Mouse (Mus musculus) cerebellum, postnatal 14 days (tissue): ENCODE data around the gene Cds1.
A peak's percentile ranks its signal among the peaks of the same experiment; 100 is the strongest.
"Not testable (repeated sequence)": the region's sequence is repeated elsewhere in the genome, so short reads cannot be mapped to it uniquely, and the experiment has no call there.

ENCODE experiments used
- DNase-seq, 2 experiments: peaks; one replicate each; pipeline ENCODE4 v3.0.0; 2021; ENCODE audit warnings: mixed read lengths in 2 of 2

Cds1 gene

DNA sequence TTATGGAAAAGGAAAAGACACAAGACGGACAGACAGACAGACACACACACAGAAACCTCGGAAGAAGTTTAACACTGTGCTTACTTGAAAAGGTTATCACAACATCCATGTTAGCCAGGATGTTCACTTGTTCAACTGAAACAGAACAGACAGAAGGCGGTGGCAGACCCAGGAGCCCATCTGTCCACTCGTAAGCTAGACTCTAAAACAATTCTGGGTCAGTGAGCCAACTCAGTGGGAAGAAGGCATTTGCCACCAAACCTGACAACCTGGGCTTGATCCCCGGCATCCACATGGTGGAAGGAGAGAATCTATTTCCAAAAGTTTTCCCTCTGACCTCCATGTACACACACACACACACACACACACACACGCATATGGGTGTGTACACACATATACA, 67.1 kb downstream of the Cds1 start:
- DNase-seq: peak in 1 of 2 experiments; percentile 37

DNA sequence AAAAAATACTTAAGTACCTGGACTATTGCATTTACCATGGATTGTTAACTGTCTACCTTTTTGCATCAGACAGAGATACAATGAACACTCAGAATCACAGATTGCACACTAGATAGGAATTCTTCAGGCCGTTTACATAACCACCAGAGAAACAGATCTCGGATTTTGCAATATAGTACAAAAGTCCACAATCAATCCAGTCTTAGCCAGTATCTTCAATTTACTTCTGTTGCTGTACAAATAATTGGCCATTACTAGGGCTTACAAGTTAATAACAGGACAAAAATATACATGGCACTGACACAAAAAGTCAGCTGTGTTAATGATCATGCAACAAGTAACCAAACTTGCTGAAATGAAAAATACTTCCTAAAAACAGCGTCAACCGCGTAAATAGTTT, 68.1 kb downstream of the Cds1 start:
- no peak for DNase-seq

DNA sequence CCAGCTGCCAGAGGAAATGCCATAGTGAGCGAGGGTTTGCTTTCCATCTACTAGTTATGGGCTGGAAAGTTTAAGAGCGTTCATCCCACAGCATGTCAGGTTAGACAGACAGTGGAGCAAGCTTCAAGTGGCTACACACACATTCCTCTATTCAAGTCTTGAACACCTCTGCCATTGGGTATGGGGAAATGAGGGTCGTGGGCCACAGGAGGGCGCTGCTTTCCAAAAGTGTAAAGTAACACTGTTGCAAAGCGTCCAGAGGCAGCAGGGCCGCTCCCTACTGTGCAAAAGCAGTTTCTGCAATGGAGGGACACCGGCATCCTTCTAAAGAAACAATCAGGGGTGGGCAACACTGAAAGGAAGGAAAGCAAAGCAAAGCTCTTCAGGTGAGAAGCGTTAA, 68.9 kb downstream of the Cds1 start:
- no peak for DNase-seq

DNA sequence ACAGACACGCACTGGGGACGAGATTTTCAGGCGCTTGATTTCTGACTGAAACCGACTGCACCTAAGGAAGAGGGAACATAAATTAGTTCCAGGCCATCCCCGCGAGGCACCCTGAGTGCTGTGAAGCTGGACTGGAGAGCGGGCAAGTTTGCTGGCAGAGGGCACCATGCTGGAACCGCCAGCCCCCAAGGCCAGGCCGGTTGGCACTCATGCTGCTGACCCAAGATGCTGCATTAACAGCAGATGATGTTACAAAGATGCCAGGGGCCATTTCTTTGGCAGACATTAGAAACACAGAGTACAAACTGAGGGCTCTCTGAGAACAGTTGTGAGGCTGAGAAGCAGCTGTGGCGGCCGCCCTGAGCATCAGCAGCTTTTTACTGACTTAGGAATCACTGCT, 71.3 kb downstream of the Cds1 start:
- no peak for DNase-seq

DNA sequence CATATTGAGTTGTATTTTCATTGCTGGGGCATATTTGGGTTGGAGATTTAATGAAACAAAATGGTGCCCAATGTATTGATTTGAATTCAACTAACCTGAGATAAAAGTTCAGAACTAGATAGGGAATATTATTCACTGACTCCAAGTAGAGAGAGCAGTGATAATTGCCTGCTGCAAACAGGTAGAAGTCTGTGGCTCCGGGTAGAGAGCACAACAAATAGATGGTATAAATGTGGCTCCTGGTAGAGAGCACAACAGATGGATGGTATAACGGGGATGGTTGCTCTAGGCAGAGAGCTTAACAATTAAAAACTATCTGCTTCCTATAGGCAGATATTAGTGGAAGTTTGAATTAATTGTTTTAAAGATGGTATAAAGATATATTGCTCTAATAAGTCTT, 72.7 kb downstream of the Cds1 start:
- DNase-seq: not testable (repeated sequence)

DNA sequence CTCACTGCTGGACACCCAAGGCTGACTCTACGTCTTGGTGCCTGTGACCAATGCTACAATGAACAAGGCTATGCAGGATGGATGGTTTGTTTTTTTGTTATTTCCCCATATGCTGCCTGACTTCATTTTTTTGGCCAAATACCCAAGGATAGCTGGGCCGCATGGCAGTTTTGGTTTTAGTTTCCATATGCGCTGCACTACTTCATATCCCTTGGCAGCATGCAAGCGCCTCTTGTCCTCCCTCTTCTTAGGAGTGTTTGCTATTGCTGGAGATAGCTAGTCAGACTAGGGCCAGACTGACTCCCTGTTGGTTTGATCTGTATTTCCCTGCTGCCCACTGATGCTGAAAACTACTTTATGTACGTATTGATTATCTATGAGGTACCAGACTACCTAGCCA, 75.5 kb downstream of the Cds1 start:
- no peak for DNase-seq

DNA sequence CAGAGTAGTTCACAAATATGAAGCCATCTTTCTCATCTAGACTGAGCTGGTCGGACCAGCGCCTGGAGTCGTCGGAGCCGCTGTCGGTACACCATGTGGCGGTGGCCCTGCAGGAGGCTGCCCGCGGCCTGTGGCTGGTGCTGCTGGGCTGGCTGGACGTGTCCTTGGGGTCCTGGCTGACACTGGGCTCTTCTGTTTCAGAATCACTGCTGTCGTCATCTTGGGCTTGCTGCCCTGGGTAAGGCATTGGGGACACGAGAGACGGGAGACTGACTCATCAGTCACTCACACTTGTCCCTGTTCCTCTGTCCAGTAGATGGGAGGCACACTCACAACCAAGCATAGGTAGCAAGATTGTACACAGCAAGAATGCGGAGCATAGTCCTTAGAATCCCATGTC, 80.1 kb downstream of the Cds1 start:
- no peak for DNase-seq

DNA sequence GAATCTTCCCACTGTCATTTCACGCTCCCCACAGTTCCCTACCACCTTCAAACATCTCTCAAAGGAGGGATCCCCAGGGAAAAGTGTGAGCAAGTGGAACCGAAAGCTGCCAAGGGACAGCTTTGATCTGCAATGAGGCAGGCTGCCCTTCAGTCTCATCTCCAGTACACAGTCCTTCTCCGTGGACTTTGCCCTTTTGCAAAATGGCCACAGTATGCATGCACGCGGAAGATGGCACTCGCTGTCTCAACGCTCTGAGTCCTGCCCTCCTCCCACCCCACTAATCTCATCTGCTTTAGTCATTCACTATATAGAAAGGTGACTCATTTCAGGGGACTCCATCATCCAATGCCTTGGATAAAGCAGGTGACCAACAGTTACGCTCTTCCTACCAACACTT, 81.0 kb downstream of the Cds1 start:
- no peak for DNase-seq

DNA sequence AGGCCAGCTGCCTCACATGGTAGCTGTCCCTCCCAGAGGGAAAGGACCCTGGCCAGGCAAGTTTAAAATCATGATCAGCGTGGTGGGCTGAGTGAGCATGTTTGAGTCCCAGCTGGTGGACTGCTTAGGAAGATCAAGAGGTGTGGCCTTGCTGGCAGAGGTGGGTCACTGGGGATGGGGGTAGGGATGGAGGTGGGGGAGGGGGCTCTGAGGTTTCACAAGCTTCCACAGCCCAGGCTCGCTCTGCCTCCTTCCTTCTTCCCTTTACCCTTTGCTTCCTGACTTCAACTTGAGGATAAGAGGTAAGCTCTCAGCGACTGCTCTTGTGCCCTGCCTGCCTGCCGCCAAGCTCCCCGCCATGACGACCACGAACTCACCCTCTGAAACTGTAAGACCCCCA, 82.4 kb downstream of the Cds1 start:
- DNase-seq: no peak

DNA sequence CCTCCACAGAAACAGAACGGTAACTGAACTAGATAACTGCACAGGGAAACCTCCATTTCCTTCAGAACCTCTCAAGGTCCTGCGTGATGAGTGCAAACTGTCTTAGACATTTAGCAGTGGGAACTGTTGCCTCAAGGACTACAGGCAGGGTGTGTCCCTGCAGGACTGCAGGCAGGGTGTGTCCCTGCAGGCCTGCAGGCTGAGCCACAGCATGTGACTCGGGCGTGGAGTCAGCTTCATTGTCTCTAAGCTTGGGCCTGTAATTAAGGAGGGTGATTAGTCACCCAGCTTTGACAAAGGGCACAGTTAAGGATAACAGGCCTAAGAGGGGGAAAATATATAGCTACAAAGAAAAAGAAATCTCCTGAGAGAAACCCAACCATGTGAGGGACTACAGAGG, 82.8 kb downstream of the Cds1 start:
- DNase-seq: no peak

DNA sequence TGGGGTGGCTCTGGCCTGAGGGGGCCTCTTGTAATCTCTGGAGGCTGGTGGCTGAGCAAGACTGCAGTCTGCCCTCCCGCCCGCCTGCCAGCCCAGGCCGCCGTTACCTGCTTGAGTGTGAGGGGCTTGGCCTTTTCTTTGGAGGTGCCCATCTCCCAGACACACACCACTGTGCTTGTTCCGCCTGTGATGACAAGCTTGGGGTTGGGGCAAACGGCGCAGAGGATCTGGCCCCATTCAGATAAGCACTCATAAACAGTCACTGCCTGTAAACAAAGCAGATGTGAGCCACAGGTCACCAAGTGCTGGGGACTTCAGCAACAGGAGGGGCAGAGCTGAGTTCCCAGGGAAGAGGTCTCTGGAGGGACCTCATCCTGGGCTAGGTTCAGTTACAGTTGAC, 86.2 kb downstream of the Cds1 start:
- DNase-seq: no peak

DNA sequence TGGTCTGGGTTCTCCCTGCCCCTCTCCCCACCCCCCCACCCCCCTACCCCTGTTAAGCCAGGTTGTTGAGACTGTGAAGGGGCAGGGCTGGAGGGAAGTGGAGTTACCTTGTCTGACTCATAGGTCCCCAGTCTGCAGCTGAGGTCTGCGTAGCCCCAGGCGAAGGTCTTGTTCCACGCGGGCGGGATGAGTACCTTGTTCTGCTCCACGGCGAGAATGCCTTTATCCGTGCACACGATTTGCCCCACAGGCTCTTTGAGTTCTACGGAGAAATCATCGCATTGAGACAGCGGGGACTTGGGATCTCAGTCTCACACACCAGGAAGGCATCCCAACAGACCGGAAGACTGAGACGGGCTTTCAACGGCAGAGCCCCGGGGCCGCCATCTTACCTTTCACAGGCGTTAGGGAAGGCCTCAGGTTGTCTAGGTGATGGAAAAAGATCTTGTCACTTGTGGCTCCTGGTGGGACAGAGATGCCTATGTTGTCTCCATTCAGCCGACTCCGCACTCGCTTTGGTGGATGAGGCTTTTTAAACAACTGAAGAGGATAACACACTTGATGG, 87.3 kb downstream of the Cds1 start:
- no peak for DNase-seq

DNA sequence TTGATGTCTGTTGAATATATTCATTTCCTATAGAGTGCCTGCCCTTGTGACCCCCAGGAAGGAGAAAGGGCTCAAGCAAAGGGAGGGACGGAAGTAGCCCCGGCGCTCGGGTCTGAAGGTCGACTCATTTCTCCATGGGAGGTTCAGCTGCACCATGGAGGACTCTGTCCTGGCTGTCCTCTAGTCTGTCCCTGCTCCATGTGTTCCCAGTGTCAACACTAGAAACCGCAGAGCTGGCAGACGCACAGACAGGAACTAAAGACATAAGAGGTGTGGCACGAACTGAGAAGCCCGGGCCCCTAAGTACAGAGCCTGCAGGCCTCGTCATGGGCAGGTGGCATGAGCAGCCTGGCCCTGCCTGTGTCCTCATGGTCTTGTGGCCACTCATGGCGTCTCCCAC, 89.2 kb downstream of the Cds1 start:
- no peak for DNase-seq

DNA sequence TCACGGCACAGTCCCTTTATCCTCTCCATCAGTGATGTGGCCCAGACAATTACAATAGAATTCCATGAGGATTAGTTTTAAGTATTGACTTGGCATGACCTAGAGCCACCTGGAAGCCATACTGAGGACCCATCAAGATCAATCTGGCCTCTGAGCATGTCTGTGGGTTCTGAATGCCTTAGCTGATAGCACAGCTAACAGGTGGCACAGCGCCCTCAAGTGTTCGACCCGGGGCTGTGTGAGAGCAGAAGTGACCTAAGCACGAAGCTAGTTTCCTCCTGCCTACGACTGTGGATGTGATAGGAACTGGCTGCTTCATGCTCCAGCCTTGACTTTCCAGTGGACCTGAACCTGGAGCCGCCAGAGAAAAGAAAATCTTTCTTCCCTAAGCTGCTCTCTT, 89.7 kb downstream of the Cds1 start:
- peak in 1 of 2 experiments; percentile 58 for DNase-seq

DNA sequence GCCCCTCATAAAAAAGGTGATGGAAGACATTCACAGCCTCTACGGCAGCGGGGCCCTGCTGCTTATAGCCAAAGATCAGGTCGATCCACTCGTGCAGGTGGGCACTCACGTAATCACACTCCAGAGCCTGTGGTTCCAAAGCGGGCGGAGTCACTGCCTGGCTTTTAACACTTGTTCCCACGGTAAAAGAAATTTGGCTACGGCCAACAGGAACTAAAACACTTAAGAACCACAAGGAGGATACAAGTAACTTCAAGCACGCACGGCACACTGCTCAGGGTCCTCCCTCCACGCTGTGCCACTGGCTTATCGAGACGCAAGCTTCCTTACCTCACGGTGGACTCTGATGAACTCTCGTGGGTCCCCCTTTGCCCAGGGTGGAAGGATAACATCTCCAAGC, 90.5 kb downstream of the Cds1 start:
- no peak for DNase-seq

DNA sequence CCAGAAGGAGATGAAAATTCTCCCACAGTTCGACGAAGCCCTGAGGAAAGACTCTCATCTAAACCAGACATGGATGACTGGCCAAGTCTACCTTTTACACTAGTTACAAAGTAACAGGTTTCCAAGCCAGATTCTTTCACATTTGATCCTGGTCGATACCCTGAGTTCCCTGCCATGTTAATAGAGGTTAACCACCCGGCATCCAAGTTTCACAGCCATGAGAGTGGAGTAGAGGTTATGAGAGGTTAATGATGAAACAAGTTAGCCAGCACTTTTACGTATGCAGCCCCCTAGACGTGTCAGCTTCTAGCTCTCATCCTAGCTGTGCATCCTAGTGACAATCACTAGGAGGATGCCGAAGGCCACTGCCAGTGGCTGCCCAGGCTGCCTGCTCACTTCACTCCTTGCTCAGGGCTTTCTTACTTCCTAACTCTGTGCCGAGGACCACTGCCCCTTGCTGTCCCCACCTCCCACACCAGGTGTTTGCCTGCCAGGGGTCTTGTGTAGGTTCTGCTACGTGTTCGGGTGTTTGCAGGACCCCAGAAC, 94.0 kb downstream of the Cds1 start:
- DNase-seq: no peak

DNA sequence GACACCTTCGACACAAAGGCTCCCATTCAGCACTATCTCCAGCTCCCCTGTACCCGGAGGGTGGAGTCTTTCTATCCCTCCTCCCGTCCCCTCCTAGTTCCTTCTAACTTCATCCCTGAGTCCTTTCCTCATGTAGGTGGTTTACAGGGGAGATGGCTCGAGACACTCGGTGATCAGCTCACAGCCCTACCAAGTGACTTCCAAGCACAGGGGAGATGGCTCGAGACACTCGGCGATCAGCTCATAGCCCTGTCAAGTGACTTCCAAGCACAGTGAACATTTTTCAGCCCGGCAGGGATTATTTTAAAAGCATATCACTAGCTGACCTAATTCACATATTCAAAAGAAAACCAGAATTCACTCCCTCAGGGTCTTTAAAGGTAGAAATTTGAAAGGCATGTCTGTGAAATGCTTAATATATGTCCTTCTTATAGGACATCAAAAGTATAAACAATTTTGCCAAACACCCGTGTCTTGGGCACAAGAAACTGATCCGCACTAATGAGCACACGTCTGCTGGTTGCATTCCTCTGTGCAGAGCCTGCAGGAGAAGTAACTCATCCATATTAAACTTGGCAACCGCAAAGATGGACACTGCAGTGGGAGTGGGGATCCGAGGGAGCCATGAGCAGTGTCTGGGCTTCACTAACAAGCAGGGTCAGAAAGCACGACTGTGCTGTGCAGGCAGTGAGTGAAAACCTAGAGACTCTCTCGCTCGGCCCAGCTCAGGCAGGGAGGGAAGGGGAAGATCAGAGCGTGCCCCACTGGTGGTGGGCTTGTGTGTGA, 97.0 kb downstream of the Cds1 start:
- DNase-seq: no peak

DNA sequence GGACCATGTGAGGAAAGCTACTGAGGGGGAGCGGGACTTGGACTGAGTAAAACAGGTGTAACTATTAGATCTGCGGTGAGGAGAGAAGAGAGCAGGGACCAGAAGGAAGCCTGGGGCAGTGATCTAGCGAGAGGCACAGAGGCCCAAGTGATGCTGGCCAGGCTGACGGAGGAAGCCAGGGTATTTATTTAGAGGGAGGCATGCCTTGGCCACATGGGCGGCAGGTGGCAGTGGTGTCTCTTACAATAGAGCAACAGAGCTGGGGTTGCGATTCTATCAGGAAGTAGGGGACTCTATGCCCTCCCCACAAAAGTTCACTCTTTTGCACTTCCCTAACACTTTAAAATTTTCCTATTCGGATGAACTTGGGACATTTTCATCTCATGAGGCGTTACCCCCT, 97.7 kb downstream of the Cds1 start:
- no peak for DNase-seq

DNA sequence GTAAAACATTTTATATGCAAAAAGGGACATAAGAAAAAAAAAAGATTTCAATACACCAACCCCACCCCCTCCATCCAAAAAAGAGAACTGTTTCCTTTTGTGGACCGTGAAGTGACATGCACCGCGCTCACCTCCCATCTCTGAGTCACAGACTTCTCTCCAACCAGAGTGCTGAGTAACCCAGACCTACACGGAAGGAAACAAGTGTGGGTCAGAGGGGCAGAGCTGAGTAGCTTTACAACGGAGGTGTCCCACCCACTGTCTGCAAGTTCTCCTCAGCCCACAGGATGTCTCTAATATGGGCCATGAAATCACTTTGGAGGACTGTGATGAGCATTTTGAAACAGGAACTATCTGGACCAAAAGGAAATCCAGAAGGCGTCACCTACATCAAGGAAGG, 99.0 kb downstream of the Cds1 start:
- DNase-seq: no peak

DNA sequence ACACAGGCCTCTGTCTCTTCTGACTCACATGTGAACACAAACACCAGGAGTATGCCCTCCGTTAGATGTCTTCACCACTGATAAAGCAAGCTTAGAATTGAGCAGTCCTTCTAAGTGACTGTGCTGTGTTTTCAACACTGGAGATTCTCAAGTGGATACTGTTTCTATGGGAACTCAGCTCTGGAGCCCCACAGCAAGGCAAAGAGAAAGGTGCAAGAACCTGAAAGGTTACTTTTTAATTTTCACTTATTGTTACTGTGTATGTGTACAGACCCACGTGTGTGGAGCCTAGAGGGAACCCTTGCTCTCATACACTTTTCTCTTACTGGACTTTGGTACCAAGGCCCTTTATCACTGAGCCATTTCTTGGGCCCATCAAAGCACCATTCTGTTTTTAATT, 101.8 kb downstream of the Cds1 start:
- DNase-seq: no peak
